Mouse (Mus musculus): ENCODE measurements around the gene Olfr398. TPM values are rescaled to one million over a fixed set of nuclear protein-coding genes. Genes with fewer than 3 reads are reported as not detected.

Olfr398 gene
- total RNA-seq (2021), result not detected

DNA sequence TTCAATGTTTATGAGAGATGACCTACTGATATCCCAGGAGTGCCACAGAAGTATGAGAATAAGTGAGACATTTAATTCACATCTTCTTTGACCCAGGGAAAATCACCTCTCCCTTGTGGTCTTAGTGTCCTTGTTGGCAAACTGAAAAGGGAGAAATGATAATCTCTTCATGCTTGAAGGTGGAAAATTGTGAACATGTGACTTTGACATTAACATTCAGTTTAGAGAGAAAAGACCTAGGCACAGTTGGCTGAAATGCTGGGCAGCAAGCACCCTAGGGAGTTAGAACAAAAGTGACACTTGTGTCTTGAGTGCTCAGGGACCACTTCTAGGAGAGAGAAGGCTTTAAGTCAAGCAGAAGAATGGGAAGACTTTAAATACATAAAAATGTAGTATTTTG is at the start of gene Olfr398:
Olfr398 (minus strand) TSS at position 101 of the 400 bp plus-strand sequence.
- DNase-seq, result no peak

DNA sequence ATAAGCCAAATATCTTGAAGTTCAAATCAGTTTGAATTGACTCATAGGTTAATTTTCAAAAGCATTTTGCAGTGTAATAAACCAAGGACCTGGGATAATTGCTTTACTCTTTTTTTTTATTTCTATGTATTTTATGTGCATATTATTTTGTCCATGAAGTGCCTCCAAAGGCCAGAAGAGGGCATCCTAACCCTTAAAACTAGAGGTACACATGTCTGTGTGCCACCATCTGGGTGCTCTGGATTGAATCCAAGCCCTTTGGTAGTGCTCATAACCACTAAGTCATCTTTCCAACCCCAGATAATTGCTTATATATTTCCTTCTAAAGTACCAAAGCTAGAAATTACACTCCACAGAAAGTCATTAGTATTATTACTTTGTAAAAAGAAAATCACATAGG is 2.9 kb upstream of the Olfr398 start:
- DNase-seq, result no peak

DNA sequence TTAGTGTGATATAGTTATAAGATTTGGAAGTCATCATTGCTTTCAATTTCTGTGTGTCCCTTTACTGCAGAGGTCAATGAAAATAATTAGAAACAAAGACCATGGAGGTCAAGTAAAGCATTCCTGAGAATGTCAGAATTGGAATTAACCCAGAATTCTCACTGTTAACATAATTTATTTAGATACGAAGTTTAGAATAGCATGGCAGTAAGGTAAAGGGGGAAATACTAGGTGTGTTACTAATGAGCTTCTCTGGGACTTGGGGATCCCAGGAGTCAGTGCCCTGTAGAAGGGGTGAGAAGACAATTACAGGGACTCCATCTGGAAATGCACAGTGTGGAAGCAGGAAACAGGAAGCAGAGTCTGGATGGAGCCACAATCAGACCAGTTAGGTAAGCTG is 29.7 kb downstream of the Olfr398 start, which contains the start of gene Olfr397:
Olfr397 (plus strand) TSS at position 301 of the 400 bp plus-strand sequence.
- no peak for DNase-seq

DNA sequence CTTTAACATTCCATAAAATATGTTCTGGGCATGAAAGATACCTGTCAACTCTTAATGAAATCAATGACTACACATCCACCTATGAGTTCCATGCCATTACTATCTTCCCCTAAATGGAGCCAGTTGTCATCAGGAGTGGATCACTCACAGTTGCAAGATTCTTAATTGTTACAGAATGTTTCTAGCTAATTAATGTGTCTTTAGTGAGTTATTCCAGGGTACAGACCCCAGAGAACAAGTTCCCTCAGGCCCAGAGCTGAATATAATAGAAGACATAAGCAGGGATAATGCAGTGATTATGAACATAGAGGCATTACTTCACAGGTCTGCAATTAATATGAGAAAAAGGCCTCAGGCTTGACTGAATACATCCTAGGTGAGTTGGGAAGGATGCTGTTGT is 53.8 kb downstream of the Olfr398 start, which contains the start of gene Olfr23:
Olfr23 (plus strand) TSS at position 301 of the 400 bp plus-strand sequence.
- no peak for DNase-seq

Other genes with a start within 250 kb of the Olfr398 start
- gene Olfr389, start 209.7 kb downstream of the Olfr398 start, total RNA-seq (2021), result not detected
- not detected for gene Olfr390, start 207.4 kb downstream of the Olfr398 start, total RNA-seq (2021)
- not detected for gene Olfr391-ps, start 187.4 kb downstream of the Olfr398 start, total RNA-seq (2021)
- not detected for gene Olfr392, start 173.4 kb downstream of the Olfr398 start, total RNA-seq (2021)
- gene Olfr393, start 139.0 kb downstream of the Olfr398 start, total RNA-seq (2021), result not detected
- gene Olfr394, start 99.6 kb downstream of the Olfr398 start, total RNA-seq (2021), result not detected
- not detected for gene Olfr395, start 81.1 kb downstream of the Olfr398 start, total RNA-seq (2021)
- not detected for gene Olfr23, start 53.7 kb downstream of the Olfr398 start, total RNA-seq (2021)
- gene Olfr397, start 29.6 kb downstream of the Olfr398 start, total RNA-seq (2021), result not detected
- gene Olfr139, start 66.1 kb upstream of the Olfr398 start, total RNA-seq (2021), result not detected
- gene Olfr399, start 66.2 kb upstream of the Olfr398 start, total RNA-seq (2021), result not detected
- gene Zfp616, start 79.5 kb upstream of the Olfr398 start, total RNA-seq (2021), result not detected
- not detected for gene Olfr401, start 123.3 kb upstream of the Olfr398 start, total RNA-seq (2021)
- not detected for gene Olfr402, start 163.1 kb upstream of the Olfr398 start, total RNA-seq (2021)
- gene Olfr403, start 195.8 kb upstream of the Olfr398 start, total RNA-seq (2021), result not detected
- not detected for gene Olfr43, start 221.0 kb upstream of the Olfr398 start, total RNA-seq (2021)

All from layer of hippocampus, postnatal 36 days (tissue).